Mouse (Mus musculus): ENCODE measurements around the gene Tmem117. TPM values are rescaled to one million over a fixed set of nuclear protein-coding genes. Genes with fewer than 3 reads are reported as not detected.

The Tmem117 gene
- polyA plus RNA-seq, 1 experiment: 3.4 TPM

- peaks cover 2% of the 10 kb centered on the region; the same call in 1 of the 2 replicates for H3K4me1 ChIP-seq (ENCODE audit: control insufficient read depth, insufficient read depth, low read length)
- TF ChIP-seq CTCF (IDR thresholded peaks at IDR 0.05; ENCODE audit: extremely low read depth, insufficient read depth, low read length) (no peak), POLR2A (IDR thresholded peaks at IDR 0.05; ENCODE audit: extremely low read depth, insufficient read depth, low read length) (no peak)
- H3K4me3 ChIP-seq (ENCODE audit: insufficient read depth, low read length): no peak overlapping the region
- H3K27ac ChIP-seq (ENCODE audit: insufficient read depth, low read length): no peak overlapping the region
Observed at GRCm38 (mm10) chr15:94781556-94781955, 152.5 kb downstream of the Tmem117 start.

GRCm38 (mm10) chr15:94793455-94793854 lies 164.4 kb downstream of the Tmem117 start:
- TF ChIP-seq CTCF (IDR thresholded peaks at IDR 0.05; ENCODE audit: extremely low read depth, insufficient read depth, low read length): no peak
- no peak for TF ChIP-seq POLR2A (IDR thresholded peaks at IDR 0.05; ENCODE audit: extremely low read depth, insufficient read depth, low read length)
- Histone ChIP-seq H3K27ac (ENCODE audit: insufficient read depth, low read length) (no peak overlapping the region), H3K4me1 (ENCODE audit: control insufficient read depth, insufficient read depth, low read length) (no peaks in the 10 kb centered on the region), H3K4me3 (ENCODE audit: insufficient read depth, low read length) (no peak overlapping the region)

- no peak overlapping the region for H3K27ac ChIP-seq (ENCODE audit: insufficient read depth, low read length)
- H3K4me1 ChIP-seq (ENCODE audit: control insufficient read depth, insufficient read depth, low read length): no peaks in the 10 kb centered on the region
- H3K4me3 ChIP-seq (ENCODE audit: insufficient read depth, low read length): no peak overlapping the region
- TF ChIP-seq POLR2A (IDR thresholded peaks at IDR 0.05; ENCODE audit: extremely low read depth, insufficient read depth, low read length): no peak
Observed at GRCm38 (mm10) chr15:94795484-94795883, 166.5 kb downstream of the Tmem117 start.

GRCm38 (mm10) chr15:94798236-94798635 lies 169.2 kb downstream of the Tmem117 start:
- H3K4me1 ChIP-seq (ENCODE audit: control insufficient read depth, insufficient read depth, low read length): 0 out of 2 replicates have a peak, but pooled peaks cover 2% of the 10 kb centered on the region
- TF ChIP-seq CTCF (IDR thresholded peaks at IDR 0.05; ENCODE audit: extremely low read depth, insufficient read depth, low read length) (no peak), POLR2A (IDR thresholded peaks at IDR 0.05; ENCODE audit: extremely low read depth, insufficient read depth, low read length) (no peak)

GRCm38 (mm10) chr15:94801462-94801861 lies 172.4 kb downstream of the Tmem117 start:
- H3K4me1 ChIP-seq (ENCODE audit: control insufficient read depth, insufficient read depth, low read length): 0 out of 2 replicates have a peak, but pooled peaks cover 4% of the 10 kb centered on the region
- no peak overlapping the region for H3K27ac ChIP-seq (ENCODE audit: insufficient read depth, low read length)
- no peak for TF ChIP-seq POLR2A (IDR thresholded peaks at IDR 0.05; ENCODE audit: extremely low read depth, insufficient read depth, low read length)
- TF ChIP-seq CTCF (IDR thresholded peaks at IDR 0.05; ENCODE audit: extremely low read depth, insufficient read depth, low read length): no peak
- no peak overlapping the region for H3K4me3 ChIP-seq (ENCODE audit: insufficient read depth, low read length)

More at GRCm38 (mm10) chr15:94798236-94798635, 169.2 kb downstream of the Tmem117 start:
- no peak overlapping the region for H3K4me3 ChIP-seq (ENCODE audit: insufficient read depth, low read length)
- no peak overlapping the region for H3K27ac ChIP-seq (ENCODE audit: insufficient read depth, low read length)

- H3K4me3 ChIP-seq (ENCODE audit: insufficient read depth, low read length): no peak overlapping the region
- no peak overlapping the region for H3K27ac ChIP-seq (ENCODE audit: insufficient read depth, low read length)
- TF ChIP-seq CTCF (IDR thresholded peaks at IDR 0.05; ENCODE audit: extremely low read depth, insufficient read depth, low read length) (no peak), POLR2A (IDR thresholded peaks at IDR 0.05; ENCODE audit: extremely low read depth, insufficient read depth, low read length) (no peak)
- H3K4me1 ChIP-seq (ENCODE audit: control insufficient read depth, insufficient read depth, low read length): 0 out of 2 replicates have a peak, but pooled peaks cover 4% of the 10 kb centered on the region
Observed at GRCm38 (mm10) chr15:94802820-94803219, 173.8 kb downstream of the Tmem117 start.

- Histone ChIP-seq H3K4me3 (ENCODE audit: insufficient read depth, low read length) (no peak overlapping the region), H3K4me1 (ENCODE audit: control insufficient read depth, insufficient read depth, low read length) (0 out of 2 replicates have a peak, but pooled peaks cover 4% of the 10 kb centered on the region), H3K27ac (ENCODE audit: insufficient read depth, low read length) (no peak overlapping the region)
- TF ChIP-seq POLR2A (IDR thresholded peaks at IDR 0.05; ENCODE audit: extremely low read depth, insufficient read depth, low read length): no peak
- TF ChIP-seq CTCF (IDR thresholded peaks at IDR 0.05; ENCODE audit: extremely low read depth, insufficient read depth, low read length): no peak
Observed at GRCm38 (mm10) chr15:94803624-94804342, 174.8 kb downstream of the Tmem117 start.

- H3K4me1 ChIP-seq (ENCODE audit: control insufficient read depth, insufficient read depth, low read length): 0 out of 2 replicates have a peak, but pooled peaks cover 4% of the 10 kb centered on the region
- H3K4me3 ChIP-seq (ENCODE audit: insufficient read depth, low read length): no peak overlapping the region
- no peak overlapping the region for H3K27ac ChIP-seq (ENCODE audit: insufficient read depth, low read length)
- TF ChIP-seq CTCF (IDR thresholded peaks at IDR 0.05; ENCODE audit: extremely low read depth, insufficient read depth, low read length) (no peak), POLR2A (IDR thresholded peaks at IDR 0.05; ENCODE audit: extremely low read depth, insufficient read depth, low read length) (no peak)
Observed at GRCm38 (mm10) chr15:94806005-94806404, 177.0 kb downstream of the Tmem117 start.

GRCm38 (mm10) chr15:94811550-94811949 lies 182.5 kb downstream of the Tmem117 start:
- Histone ChIP-seq H3K4me3 (ENCODE audit: insufficient read depth, low read length) (no peak overlapping the region), H3K4me1 (ENCODE audit: control insufficient read depth, insufficient read depth, low read length) (no peaks in the 10 kb centered on the region), H3K27ac (ENCODE audit: insufficient read depth, low read length) (no peak overlapping the region)
- TF ChIP-seq POLR2A (IDR thresholded peaks at IDR 0.05; ENCODE audit: extremely low read depth, insufficient read depth, low read length) (no peak), CTCF (IDR thresholded peaks at IDR 0.05; ENCODE audit: extremely low read depth, insufficient read depth, low read length) (no peak)

Measured in cortical plate, adult 2 months (tissue).